Comparison of ENCODE assay signal across 12 mouse cellular contexts in genomic region chr9:112864921-112865320, GRCm38 (mm10).
DNase-seq lines count a peak whose midpoint lies in the region; ATAC-seq and TF ChIP-seq lines count a peak whose summit lies in the region.
"Had no signal": no experiment of that assay in that cellular context is flagged by ENCODE, and none has a peak within 500 bp of the region (broad histone marks: within the 10 kb centered on the region; RNA-seq: fewer than 3 reads in every experiment).

No protein-coding gene starts in this region.

- WGBS in kidney, embryonic 16.5 days = 13% methylated on average over 1 of the region's 1 CpGs
- 81% methylated on average over 1 of the region's 1 CpGs for WGBS in hindbrain, embryonic 12.5 days

- peaks cover 11% of the 10 kb centered on the region; the same call in 1 of the 2 replicates for H3K4me1 ChIP-seq in kidney, embryonic 16.5 days (ENCODE audit: insufficient read depth, low read length)
- no peaks in the 10 kb centered on the region for H3K4me1 ChIP-seq in hindbrain, embryonic 12.5 days
- H3K4me1 ChIP-seq: embryonic facial prominence, embryonic 12.5 days; heart, embryonic 15.5 days; liver, embryonic 13.5 days had no signal

- H3K36me3 ChIP-seq in kidney, embryonic 16.5 days (ENCODE audit: insufficient read depth, low read length) = no peaks in the 10 kb centered on the region
- H3K36me3 ChIP-seq in hindbrain, embryonic 12.5 days = no peaks in the 10 kb centered on the region
- H3K36me3 ChIP-seq: embryonic facial prominence, embryonic 12.5 days; heart, embryonic 15.5 days; liver, embryonic 13.5 days had no signal

- ATAC-seq in kidney, embryonic 16.5 days (ENCODE audit: low FRiP score, low TSS enrichment) = peak; percentile 73; the same call in 1 of the 2 replicates
- no peak for ATAC-seq in hindbrain, embryonic 12.5 days (ENCODE audit: low FRiP score)

- no peak overlapping the region for H3K4me3 ChIP-seq in kidney, embryonic 16.5 days (ENCODE audit: low read length)
- no peak overlapping the region for H3K4me3 ChIP-seq in layer of hippocampus, adult 2 months
- H3K4me3 ChIP-seq in hindbrain, embryonic 12.5 days = no peak overlapping the region
- H3K4me3 ChIP-seq: embryonic facial prominence, embryonic 12.5 days; heart, embryonic 15.5 days; liver, embryonic 13.5 days had no signal

- no peak overlapping the region for H3K4me2 ChIP-seq in kidney, embryonic 16.5 days (replicated peaks; ENCODE audit: low read depth, low read length)
- H3K4me2 ChIP-seq in hindbrain, embryonic 12.5 days (replicated peaks) = no peak overlapping the region
- H3K4me2 ChIP-seq: embryonic facial prominence, embryonic 12.5 days; heart, embryonic 15.5 days; liver, embryonic 13.5 days had no signal

- no peak for DNase-seq in kidney, adult 11 months
- peak; percentile 86 for DNase-seq in brain, adult 2 months (ENCODE audit: low read depth, low spot score)
- peak; percentile 36 to 65 for DNase-seq in layer of hippocampus, adult 2 months (ENCODE audit: low spot score in 2 of 2)
- DNase-seq in left cerebral cortex, postnatal 14 days (ENCODE audit: low spot score in 2 of 2) = peak; percentile 45 to 55
- DNase-seq in urinary bladder, adult 18-20 months (ENCODE audit: low spot score in 2 of 2) = no peak
- DNase-seq: liver, embryonic 13.5 days; lung, postnatal 10 days; thymus, postnatal 4 days had no signal

- H3K9me3 ChIP-seq in kidney, embryonic 16.5 days (ENCODE audit: low read length) = no peaks in the 10 kb centered on the region
- H3K9me3 ChIP-seq in hindbrain, embryonic 12.5 days (replicated peaks) = no peaks in the 10 kb centered on the region
- H3K9me3 ChIP-seq: embryonic facial prominence, embryonic 12.5 days; heart, embryonic 15.5 days had no signal

- no peaks in the 10 kb centered on the region for H3K27me3 ChIP-seq in kidney, embryonic 16.5 days (ENCODE audit: insufficient read depth, low read length)
- no peaks in the 10 kb centered on the region for H3K27me3 ChIP-seq in hindbrain, embryonic 12.5 days
- H3K27me3 ChIP-seq: embryonic facial prominence, embryonic 12.5 days; heart, embryonic 15.5 days; liver, embryonic 13.5 days had no signal

- TF ChIP-seq CTCF in layer of hippocampus, adult 2 months (conservative IDR thresholded peaks at IDR 0.05) = no peak

- intact Hi-C loops in left cerebral cortex, postnatal 14 days (cut with DNase I) = no loop called here

- no peak overlapping the region for H3K27ac ChIP-seq in kidney, embryonic 16.5 days (ENCODE audit: low read length)
- peak overlapping the region; percentile 90 for H3K27ac ChIP-seq in layer of hippocampus, adult 2 months
- no peak overlapping the region for H3K27ac ChIP-seq in hindbrain, embryonic 12.5 days
- H3K27ac ChIP-seq: embryonic facial prominence, embryonic 12.5 days; heart, embryonic 15.5 days; liver, embryonic 13.5 days had no signal

- no peak overlapping the region for H3K9ac ChIP-seq in kidney, embryonic 16.5 days (replicated peaks; ENCODE audit: low read length)
- no peak overlapping the region for H3K9ac ChIP-seq in hindbrain, embryonic 12.5 days
- H3K9ac ChIP-seq: embryonic facial prominence, embryonic 12.5 days; heart, embryonic 15.5 days; liver, embryonic 13.5 days had no signal

Comparison
In these comparisons a context has a peak if more than half of its experiments do, and no peak if none do; other contexts are left out.
1. DNase-seq: peak in brain, adult 2 months (single experiment), layer of hippocampus, adult 2 months (2 of 2) and left cerebral cortex, postnatal 14 days (2 of 2); none in kidney, adult 11 months (single experiment) and urinary bladder, adult 18-20 months (0 of 2).